21 mouse cellular contexts compared by ENCODE assay signal in the genomic region with DNA sequence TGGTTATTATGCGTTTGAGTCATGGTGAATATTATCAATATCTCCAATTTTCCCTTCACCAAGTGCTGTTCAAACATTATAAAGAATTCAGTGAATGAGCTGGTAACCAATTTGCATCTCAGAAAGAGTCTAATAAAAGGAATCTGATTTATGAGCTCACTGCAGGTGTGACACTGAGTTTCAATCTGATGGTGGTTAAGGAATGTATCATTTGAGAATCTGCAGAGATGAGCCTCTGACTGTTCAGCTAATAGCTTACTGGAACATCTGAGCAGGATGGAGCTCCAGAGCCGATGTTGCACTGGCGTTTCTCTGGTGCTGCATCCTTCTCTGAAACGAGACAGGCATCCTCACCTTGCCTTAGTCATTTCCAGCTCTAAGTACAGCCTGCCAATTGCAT. TPM values are rescaled to one million over a fixed set of nuclear protein-coding genes. Genes with fewer than 3 reads are reported as not detected.
DNase-seq lines count a peak whose midpoint lies in the region; ATAC-seq and TF ChIP-seq lines count a peak whose summit lies in the region.
"Had no signal": no experiment of that assay in that cellular context is flagged by ENCODE, and none has a peak within 500 bp of the region (broad histone marks: within the 10 kb centered on the region; RNA-seq: fewer than 3 reads in every experiment).

No protein-coding gene starts in this region.

- H3K4me2 ChIP-seq in forebrain, embryonic 11.5 days (ENCODE audit: low read depth, low read length, severe bottlenecking) = no peak overlapping the region
- no peak overlapping the region for H3K4me2 ChIP-seq in hindbrain, embryonic 14.5 days (replicated peaks)
- H3K4me2 ChIP-seq in hindbrain, embryonic 12.5 days (replicated peaks) = no peak overlapping the region
- H3K4me2 ChIP-seq in forebrain, postnatal 0 days (ENCODE audit: low read depth) = no peak overlapping the region
- H3K4me2 ChIP-seq: heart, embryonic 11.5 days; intestine, embryonic 15.5 days had no signal

- 84% methylated on average over 4 of the region's 4 CpGs for WGBS in forebrain, embryonic 11.5 days
- 85% methylated on average over 4 of the region's 4 CpGs for WGBS in forebrain, embryonic 10.5 days
- WGBS in hindbrain, embryonic 14.5 days = 71% methylated on average over 4 of the region's 4 CpGs
- 81% methylated on average over 4 of the region's 4 CpGs for WGBS in hindbrain, embryonic 12.5 days
- 63% methylated on average over 4 of the region's 4 CpGs for WGBS in forebrain, postnatal 0 days

- H3K4me3 ChIP-seq in forebrain, embryonic 11.5 days (ENCODE audit: low read depth, low read length) = no peak overlapping the region
- H3K4me3 ChIP-seq in forebrain, embryonic 10.5 days = no peak overlapping the region
- H3K4me3 ChIP-seq in hindbrain, embryonic 14.5 days (replicated peaks; ENCODE audit: low read length) = no peak overlapping the region
- H3K4me3 ChIP-seq in hindbrain, embryonic 12.5 days = no peak overlapping the region
- no peak overlapping the region for H3K4me3 ChIP-seq in forebrain, postnatal 0 days (ENCODE audit: low read depth, low read length)
- H3K4me3 ChIP-seq: gastrocnemius, adult 2 months; hindbrain, embryonic 10.5 days; intestine, embryonic 15.5 days had no signal

- H3K27me3 ChIP-seq in forebrain, embryonic 11.5 days (ENCODE audit: control insufficient read depth, insufficient read depth, low read length) = no peaks in the 10 kb centered on the region
- H3K27me3 ChIP-seq in forebrain, embryonic 10.5 days (ENCODE audit: poor library complexity, severe bottlenecking) = no peaks in the 10 kb centered on the region
- no peaks in the 10 kb centered on the region for H3K27me3 ChIP-seq in hindbrain, embryonic 14.5 days (ENCODE audit: control insufficient read depth, insufficient read depth, low read length)
- H3K27me3 ChIP-seq in hindbrain, embryonic 12.5 days = no peaks in the 10 kb centered on the region
- no peaks in the 10 kb centered on the region for H3K27me3 ChIP-seq in forebrain, postnatal 0 days (ENCODE audit: insufficient read depth, low read length)
- H3K27me3 ChIP-seq: intestine, embryonic 15.5 days had no signal

- H3K36me3 ChIP-seq in forebrain, embryonic 11.5 days (ENCODE audit: control insufficient read depth, insufficient read depth, low read length) = no peaks in the 10 kb centered on the region
- H3K36me3 ChIP-seq in forebrain, embryonic 10.5 days (replicated peaks) = no peaks in the 10 kb centered on the region
- H3K36me3 ChIP-seq in hindbrain, embryonic 14.5 days (replicated peaks; ENCODE audit: control insufficient read depth, insufficient read depth) = no peaks in the 10 kb centered on the region
- no peaks in the 10 kb centered on the region for H3K36me3 ChIP-seq in hindbrain, embryonic 12.5 days
- no peaks in the 10 kb centered on the region for H3K36me3 ChIP-seq in forebrain, postnatal 0 days (ENCODE audit: insufficient read depth)
- H3K36me3 ChIP-seq: hindbrain, embryonic 10.5 days; intestine, embryonic 15.5 days had no signal

- peak; percentile 9 for DNase-seq in forebrain, embryonic 11.5 days (ENCODE audit: low spot score)
- no peak for DNase-seq in forebrain, embryonic 10.5 days (ENCODE audit: extremely low spot score, low spot score)
- DNase-seq in hindbrain, embryonic 14.5 days (ENCODE audit: low spot score) = no peak
- peak; percentile 28 for DNase-seq in A20 (ENCODE audit: low read depth, low spot score)
- no peak for DNase-seq in forebrain, postnatal 0 days
- no peak for DNase-seq in adrenal gland, adult 8-10 months
- DNase-seq: adrenal gland, postnatal 36 days; cerebellum, adult 11 months; cerebellum, postnatal 10 days; gastrocnemius, adult 2 months; kidney, adult 8-10 months; kidney, postnatal 10 days; lung, postnatal 4 days; thymus, adult 18-20 months; thymus, postnatal 4 days had no signal

- H3K4me1 ChIP-seq in forebrain, embryonic 11.5 days (replicated peaks; ENCODE audit: control insufficient read depth, insufficient read depth, low read length) = no peaks in the 10 kb centered on the region
- H3K4me1 ChIP-seq in forebrain, embryonic 10.5 days = peaks cover 26% of the 10 kb centered on the region
- no peaks in the 10 kb centered on the region for H3K4me1 ChIP-seq in hindbrain, embryonic 14.5 days (replicated peaks; ENCODE audit: control insufficient read depth, insufficient read depth, low read length)
- peaks cover 8% of the 10 kb centered on the region; the same call in 1 of the 2 replicates for H3K4me1 ChIP-seq in hindbrain, embryonic 12.5 days
- H3K4me1 ChIP-seq in forebrain, postnatal 0 days (ENCODE audit: insufficient read depth) = no peaks in the 10 kb centered on the region
- H3K4me1 ChIP-seq: intestine, embryonic 15.5 days had no signal

- no peak for ATAC-seq in forebrain, embryonic 11.5 days (replicated peaks; ENCODE audit: low FRiP score)
- ATAC-seq in hindbrain, embryonic 14.5 days (ENCODE audit: low FRiP score) = no peak
- ATAC-seq in hindbrain, embryonic 12.5 days (ENCODE audit: low FRiP score) = no peak
- peak; percentile 76; the same call in 1 of the 2 replicates for ATAC-seq in forebrain, postnatal 0 days
- ATAC-seq: CD4-positive, CD25-positive, alpha-beta regulatory T cell, adult 4 months; intestine, embryonic 15.5 days had no signal

- H3K9ac ChIP-seq in forebrain, embryonic 11.5 days (ENCODE audit: low read length) = no peak overlapping the region
- no peak overlapping the region for H3K9ac ChIP-seq in hindbrain, embryonic 14.5 days
- H3K9ac ChIP-seq in hindbrain, embryonic 12.5 days = no peak overlapping the region
- no peak overlapping the region for H3K9ac ChIP-seq in forebrain, postnatal 0 days
- H3K9ac ChIP-seq: intestine, embryonic 15.5 days had no signal

- H3K9me3 ChIP-seq in forebrain, embryonic 11.5 days (ENCODE audit: control insufficient read depth, low read length) = no peaks in the 10 kb centered on the region
- H3K9me3 ChIP-seq in forebrain, embryonic 10.5 days = no peaks in the 10 kb centered on the region
- no peaks in the 10 kb centered on the region for H3K9me3 ChIP-seq in hindbrain, embryonic 14.5 days (ENCODE audit: control insufficient read depth, low read length)
- no peaks in the 10 kb centered on the region for H3K9me3 ChIP-seq in hindbrain, embryonic 12.5 days (replicated peaks)
- H3K9me3 ChIP-seq in forebrain, postnatal 0 days (ENCODE audit: low read length) = no peaks in the 10 kb centered on the region
- H3K9me3 ChIP-seq: hindbrain, embryonic 10.5 days; intestine, embryonic 15.5 days had no signal

- no peak overlapping the region for H3K27ac ChIP-seq in forebrain, embryonic 11.5 days (ENCODE audit: low read depth, low read length)
- no peak overlapping the region for H3K27ac ChIP-seq in forebrain, embryonic 10.5 days
- H3K27ac ChIP-seq in hindbrain, embryonic 14.5 days = peak overlapping the region; percentile 3; the same call in 1 of the 2 replicates
- no peak overlapping the region for H3K27ac ChIP-seq in hindbrain, embryonic 12.5 days
- H3K27ac ChIP-seq in forebrain, postnatal 0 days (ENCODE audit: low read depth, low read length) = no peak overlapping the region
- H3K27ac ChIP-seq: gastrocnemius, adult 2 months; hindbrain, embryonic 10.5 days; intestine, embryonic 15.5 days had no signal

- TF ChIP-seq CTCF in forebrain, postnatal 0 days (IDR thresholded peaks at IDR 0.05; ENCODE audit: low read depth) = no peak

RNA-seq across cellular contexts. Expression of a gene that starts 17.9 kb away (rescaled TPM):
- 0.96 and 1.3 TPM in 2 replicates for polyA plus RNA-seq in forebrain, embryonic 11.5 days (2014; fragmentation: Nextera tagmentation; extraction: Ambion mirVana)
- 0.72 and 0.90 TPM in 2 replicates for polyA plus RNA-seq in forebrain, embryonic 10.5 days (2016; fragmentation: Nextera tagmentation; extraction: Ambion mirVana)
- polyA plus RNA-seq in hindbrain, embryonic 14.5 days (2014; fragmentation: Nextera tagmentation; extraction: Ambion mirVana) = 3.3 and 3.5 TPM in 2 replicates
- polyA plus RNA-seq in hindbrain, embryonic 12.5 days (2016; fragmentation: Nextera tagmentation; extraction: Ambion mirVana) = 1.5 and 1.7 TPM in 2 replicates
- 6.5 and 7.6 TPM in 2 replicates for total RNA-seq in forebrain, postnatal 0 days (2014; rRNA removed)
- polyA plus RNA-seq in forebrain, postnatal 0 days (2015; fragmentation: Nextera tagmentation; extraction: Ambion mirVana) = 1.1 and 2.4 TPM in 2 replicates
- 1 to 10 TPM; 1.3 to 3.3 (median 2.7) TPM for total RNA-seq in adrenal gland, adult 8-10 months (2022)
- total RNA-seq: monocyte, adult 5-6 weeks had no signal
- polyA plus RNA-seq: CD4-positive, CD25-positive, alpha-beta regulatory T cell, adult 4 months had no signal

Comparison
In these comparisons a context has a peak if more than half of its experiments do, and no peak if none do; other contexts are left out.
1. DNase-seq: peak in forebrain, embryonic 11.5 days (single experiment) and A20 (single experiment); none in forebrain, embryonic 10.5 days (single experiment), hindbrain, embryonic 14.5 days (single experiment), forebrain, postnatal 0 days (single experiment) and adrenal gland, adult 8-10 months (single experiment).